Mouse (Mus musculus) gastrocnemius, postnatal 25 days (tissue): ENCODE results near the gene Ccl8. TPM values are rescaled to one million over a fixed set of nuclear protein-coding genes. Genes with fewer than 3 reads are reported as not detected.

Experiments
- total RNA-seq, 2 experiments: library from RNA; stranded (reverse); gene quantifications; 1 replicate in 1 of 2; 2 replicates in 1 of 2; pipeline ENCODE4 v1.2.3; 2021

The Ccl8 gene
- total RNA-seq, 2 experiments from 2014 or later, result 0.61 TPM; not detected in 1

Other genes with a start within 250 kb of the Ccl8 start
- not detected for gene Asic2, start 146.7 kb upstream of the Ccl8 start, total RNA-seq
- gene Ccl2, start 79.6 kb upstream of the Ccl8 start, total RNA-seq, result under 1 TPM; 0.35 to 0.46 TPM
- gene Gm17268, start 76.6 kb upstream of the Ccl8 start, total RNA-seq, result not detected
- gene Ccl7, start 69.5 kb upstream of the Ccl8 start, total RNA-seq, result under 1 TPM in 1 of 2 experiments, not detected in 1; 0.35 TPM
- 10 to 100 TPM; 12.2 to 14.3 TPM for gene Ccl11, start 57.4 kb upstream of the Ccl8 start, total RNA-seq
- gene Ccl12, start 13.3 kb upstream of the Ccl8 start, total RNA-seq, result not detected
- not detected for gene Ccl1, start 190.5 kb downstream of the Ccl8 start, total RNA-seq